Mouse (Mus musculus) liver, embryonic 12.5 days (tissue): ENCODE results near the gene Rbm47. TPM values are rescaled to one million over a fixed set of nuclear protein-coding genes. Genes with fewer than 3 reads are reported as not detected.

Experiments used
- ATAC-seq: fragments of 200-750 bp; cut with Nextera tagmentation; 2 replicates; pipeline ENCODE4 v1.8.0; 2017; ENCODE audit warnings: moderate number of reproducible peaks, mild to moderate bottlenecking, moderate library complexity
- H3K27ac ChIP-seq: fragments of 300-500 bp; sonication (generic); 2 replicates; pipeline ENCODE4 v1.5.1; 2016; ENCODE audit warnings: mild to moderate bottlenecking
- H3K27me3 ChIP-seq: fragments of 300-500 bp; sonication (generic); replicated peaks from 2 replicates; pipeline ENCODE4 v1.6.1; 2016; ENCODE audit warnings: mild to moderate bottlenecking, moderate library complexity
- H3K36me3 ChIP-seq: fragments of 300-500 bp; sonication (generic); 2 replicates; pipeline ENCODE4 v1.6.1; 2016; ENCODE audit warnings: mild to moderate bottlenecking, moderate library complexity
- H3K4me1 ChIP-seq: fragments of 300-500 bp; sonication (generic); 2 replicates; pipeline ENCODE4 v1.6.1; 2016
- H3K4me2 ChIP-seq: fragments of 300-500 bp; sonication (generic); 2 replicates; pipeline ENCODE4 v1.6.1; 2016; ENCODE audit warnings: mild to moderate bottlenecking, moderate library complexity
- H3K4me3 ChIP-seq: fragments of 300-500 bp; sonication (generic); 2 replicates; pipeline ENCODE4 v1.5.1; 2016; ENCODE audit warnings: mild to moderate bottlenecking, moderate library complexity
- H3K9ac ChIP-seq: fragments of 300-500 bp; sonication (generic); 2 replicates; pipeline ENCODE4 v1.6.1; 2016; ENCODE audit warnings: mild to moderate bottlenecking, moderate library complexity
- H3K9me3 ChIP-seq: fragments of 300-500 bp; sonication (generic); replicated peaks from 2 replicates; pipeline ENCODE4 v1.6.1; 2016; ENCODE audit warnings: mild to moderate bottlenecking, moderate library complexity
- WGBS: fragments of 180-500 bp; shearing (Covaris S2); methylation state at CpG from one replicate; pipeline ENCODE4 v1.1.7; 2016; ENCODE audit not compliant: insufficient replicate concordance; 5-methylcytosine and 5-hydroxymethylcytosine counted together
- polyA plus RNA-seq: library from polyadenylated mRNA; unstranded; fragments of >200 nt; fragmentation: Nextera tagmentation; extraction: Ambion mirVana; gene quantifications from 2 replicates; pipeline ENCODE4 v1.2.1, GENCODE M21; 2016

The Rbm47 gene
- polyA plus RNA-seq, 1 experiment from 2014 or later, result 9.4 TPM

DNA sequence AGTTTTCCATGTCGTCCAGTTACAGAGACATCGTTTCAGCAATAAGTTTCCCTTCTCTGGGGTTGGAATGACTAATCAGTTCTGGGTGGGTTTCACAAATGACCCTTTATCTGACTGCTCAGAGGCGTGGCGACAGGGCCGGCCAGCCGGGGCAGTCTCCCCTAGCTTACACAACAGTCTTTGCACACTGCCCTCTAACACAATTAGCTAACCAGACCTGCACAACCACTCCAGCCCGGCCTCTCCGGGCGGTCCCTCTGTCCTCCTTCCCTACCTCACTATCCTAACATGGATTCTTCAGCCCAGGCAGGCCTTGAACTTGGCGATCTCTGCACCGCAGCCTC lies 90.7 kb downstream of the Rbm47 start:
- Histone ChIP-seq H3K36me3 (no peaks in the 10 kb centered on the region), H3K4me1 (peaks cover 12% of the 10 kb centered on the region), H3K4me3 (no peak overlapping the region), H3K9ac (no peak overlapping the region), H3K4me2 (peak overlapping the region; percentile 30), H3K9me3 (no peaks in the 10 kb centered on the region), H3K27ac (peak overlapping the region; percentile 57; the same call in 1 of the 2 replicates), H3K27me3 (no peaks in the 10 kb centered on the region)
- WGBS, result 48% methylated on average over 11 of the region's 11 CpGs
- peak; percentile 61 for ATAC-seq

DNA sequence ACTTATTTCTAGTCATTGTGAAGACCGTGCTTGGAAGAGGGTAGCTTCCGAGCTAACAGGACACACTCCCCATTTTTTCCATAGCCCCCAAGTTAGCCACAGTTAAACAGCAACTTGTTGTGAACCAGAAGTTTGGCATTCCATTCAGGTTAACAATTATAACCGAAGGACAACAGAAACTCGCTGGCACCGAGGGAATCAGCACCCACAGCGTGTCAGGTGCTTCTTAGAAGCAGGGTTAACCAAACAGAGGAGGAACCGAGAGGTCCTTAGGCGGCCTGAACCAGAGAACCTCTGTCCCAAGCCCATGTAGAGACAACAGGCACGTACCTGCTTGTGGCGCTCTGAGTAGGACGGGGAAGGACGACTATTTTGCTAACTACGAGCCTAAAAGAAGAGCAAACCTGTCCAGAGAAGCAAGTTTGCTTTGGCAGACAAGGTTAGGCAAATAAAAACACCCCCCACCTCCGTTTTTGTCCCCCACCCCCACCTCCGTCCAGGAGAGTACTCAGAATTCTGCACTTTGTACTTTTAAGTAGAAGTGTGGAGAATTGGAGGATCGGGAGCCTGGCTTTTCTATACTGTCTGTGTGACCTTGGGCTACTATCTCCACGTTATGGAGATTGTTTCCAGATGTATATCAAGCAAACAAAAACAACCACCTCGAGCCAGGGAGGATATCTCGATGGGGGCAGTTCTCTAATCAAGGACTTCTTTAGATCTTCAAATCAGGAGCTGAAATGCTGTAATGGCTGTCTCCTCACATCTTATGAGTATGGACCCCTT lies 91.3 kb downstream of the Rbm47 start:
- Histone ChIP-seq H3K36me3 (no peaks in the 10 kb centered on the region), H3K9ac (no peak overlapping the region), H3K9me3 (no peaks in the 10 kb centered on the region), H3K27ac (peak overlapping the region; percentile 57), H3K4me2 (peak overlapping the region; percentile 30), H3K4me3 (peak overlapping the region; percentile 8; the same call in 1 of the 2 replicates), H3K27me3 (no peaks in the 10 kb centered on the region), H3K4me1 (peaks cover 12% of the 10 kb centered on the region)
- no peak for ATAC-seq
- WGBS, result 62% methylated on average over 19 of the region's 19 CpGs

DNA sequence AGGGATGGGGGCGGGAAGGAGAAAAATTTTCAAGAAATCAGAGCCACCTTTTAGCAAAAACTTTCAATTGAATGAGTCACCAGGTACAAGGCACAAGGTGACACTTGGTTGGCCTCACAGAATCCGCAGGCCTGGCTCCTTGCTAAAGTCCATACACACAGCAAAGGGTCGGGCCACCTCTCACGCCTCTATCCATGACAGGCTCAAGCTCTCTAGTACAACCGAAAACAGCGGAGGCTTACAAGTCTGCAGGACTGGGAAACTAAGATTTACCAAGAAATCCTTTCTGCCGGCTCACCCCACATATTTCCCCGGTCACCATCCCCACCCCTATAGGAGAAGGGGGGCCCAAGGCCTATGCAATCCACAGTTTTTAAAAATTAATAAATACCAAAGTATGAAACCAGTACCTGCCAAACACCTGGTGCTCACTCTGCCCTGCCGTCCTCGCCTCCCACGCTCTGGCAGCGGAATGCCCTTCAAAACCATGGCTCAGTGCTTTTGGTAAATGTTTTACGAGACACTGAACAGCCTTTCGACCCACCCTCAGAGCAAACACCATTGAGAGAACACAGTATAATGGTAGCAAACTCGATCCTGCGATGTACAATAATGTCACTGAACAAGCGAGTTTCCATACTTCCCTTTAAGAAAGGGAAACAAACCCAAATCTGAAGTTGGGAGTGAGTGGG lies 92.2 kb downstream of the Rbm47 start:
- peak overlapping the region; percentile 30 for H3K4me3 ChIP-seq
- ATAC-seq, result no peak
- H3K9me3 ChIP-seq, result no peaks in the 10 kb centered on the region
- H3K27ac ChIP-seq, result peak overlapping the region; percentile 57; the same call in 1 of the 2 replicates
- H3K36me3 ChIP-seq, result no peaks in the 10 kb centered on the region
- 71% methylated on average over 17 of the region's 17 CpGs for WGBS
- H3K27me3 ChIP-seq, result no peaks in the 10 kb centered on the region
- peaks cover 13% of the 10 kb centered on the region for H3K4me1 ChIP-seq
- H3K9ac ChIP-seq, result no peak overlapping the region
- peak overlapping the region; percentile 30 for H3K4me2 ChIP-seq

DNA sequence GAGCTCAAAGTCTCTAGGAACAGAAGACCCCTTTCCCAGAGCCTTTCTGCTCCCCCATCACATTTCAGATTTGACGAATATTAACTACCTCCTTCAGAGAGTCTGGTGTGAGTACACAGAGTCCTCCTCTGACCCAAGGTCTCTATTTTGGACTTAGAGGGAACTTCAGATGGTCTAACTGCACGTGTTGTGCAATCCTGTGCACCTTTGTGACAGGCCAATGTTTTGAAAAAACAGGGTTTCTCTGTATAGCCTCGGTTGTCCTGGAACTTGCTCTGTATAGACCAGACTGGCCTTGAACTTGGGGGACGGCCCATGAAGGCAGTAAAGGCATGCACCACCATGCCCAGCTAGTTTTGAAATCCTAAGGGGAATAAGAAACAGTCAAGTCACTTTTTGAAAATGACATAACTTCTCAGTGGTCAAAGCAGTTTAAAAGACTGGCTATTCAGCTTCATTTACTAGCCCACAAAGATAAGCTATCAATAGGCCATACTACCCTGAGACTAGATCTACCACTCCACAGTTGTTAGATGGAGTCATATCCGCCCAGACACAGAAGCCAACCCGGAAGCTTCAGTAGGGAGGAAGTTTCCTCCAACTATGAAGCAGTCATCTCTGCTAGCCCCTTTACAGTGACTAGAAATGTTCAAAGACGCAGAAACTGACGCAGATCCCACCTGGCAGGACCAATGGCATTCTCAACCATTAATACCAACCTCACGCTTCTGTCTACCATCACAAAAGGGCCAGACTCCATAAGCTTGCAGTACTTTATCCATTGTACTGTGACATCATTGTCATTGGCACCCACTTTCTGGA lies 93.3 kb downstream of the Rbm47 start:
- no peak overlapping the region for H3K9ac ChIP-seq
- H3K4me3 ChIP-seq, result no peak overlapping the region
- peaks cover 24% of the 10 kb centered on the region for H3K4me1 ChIP-seq
- peak overlapping the region; percentile 27; the same call in 1 of the 2 replicates for H3K27ac ChIP-seq
- whole genome bisulfite sequencing, result 58% methylated on average over 9 of the region's 9 CpGs
- H3K36me3 ChIP-seq, result no peaks in the 10 kb centered on the region
- H3K9me3 ChIP-seq, result no peaks in the 10 kb centered on the region
- ATAC-seq, result no peak
- H3K4me2 ChIP-seq, result peak overlapping the region; percentile 29
- no peaks in the 10 kb centered on the region for H3K27me3 ChIP-seq

DNA sequence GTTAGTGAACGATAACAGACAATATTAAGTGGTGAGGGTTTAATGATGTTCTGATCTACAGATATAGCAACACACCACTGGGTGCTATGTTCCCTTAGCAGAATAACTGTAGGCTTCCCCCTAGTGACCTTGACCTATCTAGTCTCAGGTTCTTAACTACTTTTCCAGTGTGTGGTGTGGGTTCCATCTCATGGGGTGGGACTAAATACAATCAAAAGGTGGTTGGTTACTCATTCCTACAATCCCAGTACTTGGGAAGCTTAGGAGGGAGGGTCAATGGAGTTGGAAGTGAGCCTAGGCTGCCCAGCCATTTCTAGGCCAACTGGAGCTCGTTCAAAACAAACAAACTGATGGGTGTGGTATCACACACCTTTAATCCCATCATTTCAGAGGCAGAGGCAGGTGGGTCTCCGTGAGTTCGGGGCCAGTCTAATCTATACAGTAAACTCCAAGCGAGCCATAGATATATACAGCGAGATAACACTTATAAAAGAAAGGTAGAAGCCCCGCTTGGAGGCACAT lies 94.4 kb downstream of the Rbm47 start:
- Histone ChIP-seq H3K27me3 (no peaks in the 10 kb centered on the region), H3K4me1 (peaks cover 29% of the 10 kb centered on the region), H3K4me3 (no peak overlapping the region), H3K4me2 (no peak overlapping the region), H3K9me3 (no peaks in the 10 kb centered on the region), H3K9ac (no peak overlapping the region), H3K27ac (no peak overlapping the region), H3K36me3 (no peaks in the 10 kb centered on the region)
- WGBS, result 71% methylated on average over 7 of the region's 7 CpGs
- ATAC-seq, result no peak

DNA sequence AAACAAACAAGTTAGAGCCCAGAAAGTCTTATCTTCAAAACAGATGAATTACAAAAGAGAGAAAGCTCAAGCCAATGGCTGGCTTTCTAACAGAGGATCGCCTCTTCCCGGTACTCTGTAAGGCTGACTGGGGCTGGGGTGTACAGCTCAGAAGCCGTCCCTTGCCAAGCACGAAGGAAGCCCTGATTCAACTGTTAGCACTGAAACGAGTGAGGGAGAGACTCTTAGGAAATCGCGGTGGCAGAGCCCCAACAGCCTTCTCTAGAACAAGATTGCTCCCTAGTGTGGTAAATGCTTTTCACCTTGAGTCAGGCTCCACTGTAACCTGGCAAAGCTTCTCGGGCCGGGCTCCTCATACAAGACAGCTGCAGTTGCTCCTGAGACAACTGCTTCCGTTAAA lies 95.5 kb downstream of the Rbm47 start:
- H3K9ac ChIP-seq, result no peak overlapping the region
- peak overlapping the region; percentile 27; the same call in 1 of the 2 replicates for H3K4me2 ChIP-seq
- no peaks in the 10 kb centered on the region for H3K9me3 ChIP-seq
- H3K4me1 ChIP-seq, result peaks cover 29% of the 10 kb centered on the region
- WGBS, result 34% methylated on average over 10 of the region's 10 CpGs
- H3K4me3 ChIP-seq, result no peak overlapping the region
- no peaks in the 10 kb centered on the region for H3K27me3 ChIP-seq
- no peak overlapping the region for H3K27ac ChIP-seq
- no peaks in the 10 kb centered on the region for H3K36me3 ChIP-seq
- ATAC-seq, result no peak

DNA sequence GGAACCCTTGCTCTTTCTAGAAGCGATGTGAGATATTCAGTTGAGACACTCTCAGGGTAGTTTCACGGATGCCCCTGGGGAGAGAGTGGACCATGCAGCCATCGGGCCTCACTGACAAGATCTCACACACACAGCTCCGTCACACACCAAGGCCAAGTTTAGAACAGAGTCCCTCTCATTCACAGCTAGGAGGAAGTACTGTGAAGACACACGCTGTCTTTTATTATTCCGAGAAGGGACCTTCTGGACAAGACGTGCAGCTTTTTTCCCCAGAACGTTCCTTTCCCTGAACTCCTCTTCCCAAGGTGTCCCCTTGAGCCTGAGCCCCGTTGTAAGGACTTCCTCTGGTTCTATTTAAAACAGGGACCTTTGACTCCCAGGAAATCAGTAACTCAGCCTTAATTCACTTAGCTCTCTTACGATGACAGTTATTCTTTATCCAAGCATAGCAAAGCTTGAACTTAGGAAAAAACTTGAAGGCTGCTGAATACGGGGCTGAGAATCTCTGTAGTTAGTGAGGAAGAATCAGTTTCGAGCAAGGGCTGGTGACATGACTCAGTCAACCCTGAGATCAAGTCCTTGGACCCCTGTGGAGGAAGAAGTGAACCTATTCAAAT lies 96.1 kb downstream of the Rbm47 start:
- Histone ChIP-seq H3K9ac (no peak overlapping the region), H3K4me1 (peaks cover 30% of the 10 kb centered on the region), H3K9me3 (no peaks in the 10 kb centered on the region), H3K4me3 (no peak overlapping the region), H3K36me3 (no peaks in the 10 kb centered on the region), H3K27me3 (no peaks in the 10 kb centered on the region), H3K27ac (no peak overlapping the region), H3K4me2 (no peak overlapping the region)
- ATAC-seq, result no peak
- 43% methylated on average over 12 of the region's 12 CpGs for WGBS

DNA sequence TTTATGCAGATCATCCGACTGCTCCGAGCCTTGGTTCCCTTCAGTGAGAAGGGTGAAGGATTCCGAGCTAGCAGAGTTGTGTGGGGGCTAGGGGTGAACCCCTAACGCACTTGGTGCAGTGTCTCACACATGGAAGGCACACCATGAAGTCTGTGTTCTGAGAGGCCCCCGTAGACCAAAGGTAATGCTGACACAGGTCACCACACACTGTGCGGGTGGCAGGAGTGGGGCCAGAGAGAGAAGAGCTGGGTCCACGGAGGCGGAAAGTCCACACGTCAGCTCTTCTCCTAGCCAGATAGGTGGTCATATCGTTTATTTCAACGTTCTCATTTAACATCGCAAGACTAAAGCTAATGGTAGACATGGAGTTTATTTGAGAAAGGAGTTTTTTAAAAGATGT lies 97.0 kb downstream of the Rbm47 start:
- Histone ChIP-seq H3K4me1 (peaks cover 35% of the 10 kb centered on the region), H3K9me3 (no peaks in the 10 kb centered on the region), H3K27ac (peak overlapping the region; percentile 47), H3K27me3 (no peaks in the 10 kb centered on the region), H3K9ac (no peak overlapping the region), H3K4me3 (no peak overlapping the region), H3K36me3 (no peaks in the 10 kb centered on the region), H3K4me2 (no peak overlapping the region)
- WGBS, result 82% methylated on average over 12 of the region's 12 CpGs
- no peak for ATAC-seq

DNA sequence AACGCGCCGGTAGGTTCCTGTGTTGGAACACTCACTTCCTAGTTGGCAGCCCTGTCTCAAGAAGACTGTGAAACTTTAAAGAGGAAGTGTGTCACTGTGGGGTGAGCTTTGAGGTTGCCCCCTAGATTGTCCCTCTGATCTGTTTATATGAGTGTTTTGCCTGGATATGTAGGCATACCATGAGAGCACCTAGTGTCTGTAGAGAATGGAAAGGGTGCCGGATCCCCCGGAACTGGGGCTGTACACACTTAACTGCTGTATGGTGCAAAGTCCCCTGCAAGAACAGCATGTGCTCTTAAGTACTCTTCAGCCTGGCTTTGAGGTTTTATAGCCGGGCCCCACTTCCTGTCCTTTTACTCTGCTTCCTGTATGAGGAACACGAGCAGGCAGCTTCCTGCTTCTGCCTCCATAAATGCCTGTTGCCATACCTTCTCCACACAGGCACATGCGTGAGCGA lies 97.9 kb downstream of the Rbm47 start:
- no peak overlapping the region for H3K4me2 ChIP-seq
- H3K27ac ChIP-seq, result peak overlapping the region; percentile 47
- WGBS, result 52% methylated on average over 9 of the region's 9 CpGs
- H3K27me3 ChIP-seq, result no peaks in the 10 kb centered on the region
- peaks cover 39% of the 10 kb centered on the region for H3K4me1 ChIP-seq
- H3K9ac ChIP-seq, result no peak overlapping the region
- no peaks in the 10 kb centered on the region for H3K36me3 ChIP-seq
- no peak for ATAC-seq
- H3K4me3 ChIP-seq, result no peak overlapping the region
- no peaks in the 10 kb centered on the region for H3K9me3 ChIP-seq

DNA sequence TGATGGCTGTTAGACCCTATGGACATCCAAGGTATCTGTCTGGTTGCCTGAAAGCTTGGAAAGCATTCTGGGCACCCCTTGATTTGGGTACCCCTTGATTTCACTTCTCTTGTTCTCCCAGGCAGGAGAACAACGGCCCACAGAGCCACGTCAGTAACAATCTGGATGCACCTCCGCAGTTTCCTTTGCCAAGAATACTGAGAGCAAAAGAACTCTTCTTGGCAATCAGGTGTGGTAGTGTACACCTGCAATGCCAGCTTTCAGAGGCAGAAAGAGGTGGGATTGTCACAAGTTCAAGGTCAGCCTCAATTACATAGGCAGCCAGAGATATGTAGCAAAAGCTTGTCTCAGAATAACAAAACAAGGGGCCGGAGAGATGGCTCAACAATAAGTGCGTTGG lies 98.7 kb downstream of the Rbm47 start:
- H3K4me2 ChIP-seq, result no peak overlapping the region
- no peaks in the 10 kb centered on the region for H3K36me3 ChIP-seq
- H3K9me3 ChIP-seq, result no peaks in the 10 kb centered on the region
- 79% methylated on average over 5 of the region's 5 CpGs for WGBS
- no peak overlapping the region for H3K9ac ChIP-seq
- H3K4me1 ChIP-seq, result peaks cover 46% of the 10 kb centered on the region
- no peak for ATAC-seq
- no peaks in the 10 kb centered on the region for H3K27me3 ChIP-seq
- H3K4me3 ChIP-seq, result no peak overlapping the region
- H3K27ac ChIP-seq, result no peak overlapping the region

DNA sequence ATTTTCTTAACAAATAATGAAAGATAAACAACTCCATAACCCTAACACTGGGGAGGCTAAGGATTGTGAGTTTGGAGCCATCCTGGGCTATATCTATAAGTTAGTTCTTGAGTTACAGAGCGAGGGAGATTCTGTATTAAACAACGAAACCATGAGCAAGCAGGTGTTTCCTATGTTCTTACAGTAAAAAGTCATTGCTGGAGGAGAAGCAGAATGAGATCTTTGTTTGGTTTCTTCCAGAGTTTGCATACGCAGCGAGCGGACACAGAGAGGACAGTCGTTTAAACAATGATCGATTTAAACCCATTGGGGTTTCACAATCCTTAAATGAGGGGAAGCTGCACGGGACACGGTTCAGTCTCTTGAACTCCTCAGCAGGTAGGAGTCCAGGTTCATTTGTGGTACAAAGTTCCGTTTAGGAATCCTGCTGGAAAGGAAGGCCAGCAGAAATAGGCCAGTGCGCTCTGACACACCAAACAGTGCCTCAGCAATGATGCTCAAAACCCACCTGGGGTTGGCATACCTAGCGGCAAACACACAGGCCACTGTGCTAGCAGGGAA lies 99.2 kb downstream of the Rbm47 start:
- Histone ChIP-seq H3K9me3 (no peaks in the 10 kb centered on the region), H3K4me3 (no peak overlapping the region), H3K9ac (no peak overlapping the region), H3K4me2 (no peak overlapping the region), H3K27ac (no peak overlapping the region), H3K4me1 (peaks cover 46% of the 10 kb centered on the region), H3K36me3 (no peaks in the 10 kb centered on the region), H3K27me3 (no peaks in the 10 kb centered on the region)
- WGBS, result 69% methylated on average over 12 of the region's 12 CpGs
- no peak for ATAC-seq
